Mouse (Mus musculus): Measurements from ENCODE around the gene Sema4d.

DNA sequence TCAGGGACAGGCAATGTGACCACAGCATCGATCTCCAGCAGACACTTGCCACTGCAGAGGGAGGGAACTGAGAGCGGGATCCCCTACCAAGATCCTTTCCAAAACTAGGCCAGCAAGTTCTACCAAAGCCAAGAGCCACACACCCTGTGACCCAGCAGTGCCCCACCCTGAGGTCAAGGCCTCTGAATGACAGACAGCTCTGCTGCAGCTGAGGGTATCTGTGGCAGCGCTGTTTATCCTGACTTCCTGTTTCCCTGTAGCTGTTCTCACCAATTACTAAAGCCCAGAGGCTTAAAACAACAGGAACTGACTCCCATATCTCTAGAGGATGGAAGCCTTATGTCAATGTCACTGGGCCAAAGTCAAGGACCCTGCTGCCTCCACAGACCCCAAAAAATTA lies 37.0 kb downstream of the Sema4d start:
- no peak for TF ChIP-seq CTCF (IDR thresholded peaks at IDR 0.05; ENCODE audit: low read depth)
- TF ChIP-seq EP300 (optimal IDR thresholded peaks at IDR 0.05), result no peak
